Mouse (Mus musculus) left cerebral cortex, adult 11 months (tissue): ENCODE measurements around the gene Ier3.

ENCODE experiments used
- DNase-seq: peaks from one replicate; pipeline ENCODE4 v3.0.0; 2022; ENCODE audit warnings: low spot score

Ier3 gene

DNA sequence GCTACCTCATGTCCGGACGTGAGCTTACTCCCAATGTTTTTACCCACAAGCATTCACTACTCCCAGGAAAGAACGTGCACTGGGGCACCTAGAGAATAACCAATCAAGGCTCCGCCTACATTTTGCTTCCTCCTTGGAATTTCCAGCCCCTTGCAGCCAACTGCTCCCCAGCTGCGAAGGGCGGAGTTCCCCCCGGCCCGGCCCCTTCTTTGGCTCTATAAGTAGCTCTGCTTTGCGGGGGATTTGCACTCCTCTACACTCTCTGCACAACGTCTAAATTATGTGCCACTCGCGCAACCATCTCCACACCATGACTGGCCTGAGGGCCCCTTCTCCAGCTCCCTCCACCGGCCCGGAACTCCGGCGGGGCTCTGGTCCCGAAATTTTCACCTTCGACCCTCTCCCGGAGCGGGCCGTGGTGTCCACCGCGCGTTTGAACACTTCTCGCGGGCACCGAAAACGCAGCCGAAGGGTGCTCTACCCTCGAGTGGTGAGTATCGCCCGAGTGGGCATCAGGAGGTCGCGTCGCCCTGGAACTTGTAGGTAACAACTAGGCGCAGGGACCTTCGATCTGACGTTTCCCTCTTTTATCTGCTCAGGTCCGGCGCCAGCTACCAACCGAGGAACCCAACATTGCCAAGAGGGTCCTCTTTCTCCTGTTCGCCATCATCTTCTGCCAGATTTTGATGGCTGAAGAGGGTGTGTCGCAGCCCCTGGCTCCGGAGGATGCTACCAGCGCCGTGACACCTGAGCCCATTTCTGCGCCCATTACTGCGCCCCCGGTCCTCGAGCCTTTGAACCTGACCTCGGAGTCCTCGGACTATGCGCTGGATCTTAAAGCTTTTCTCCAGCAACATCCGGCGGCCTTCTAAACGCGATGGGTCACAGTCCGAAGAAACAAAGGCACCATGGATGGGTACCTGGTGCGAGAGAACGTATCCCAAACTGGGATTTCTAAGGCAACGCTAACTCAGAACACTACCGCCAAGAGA is at the start of gene Ier3:
Gene Ier3, plus strand, starts transcription at position 246 of the 992 bp plus-strand sequence.
- no peak for DNase-seq

- DNase-seq, result peak; percentile 72
These were observed 44.5 kb upstream of the Ier3 start for GRCm38 (mm10) chr17:35776811-35777609.

DNA sequence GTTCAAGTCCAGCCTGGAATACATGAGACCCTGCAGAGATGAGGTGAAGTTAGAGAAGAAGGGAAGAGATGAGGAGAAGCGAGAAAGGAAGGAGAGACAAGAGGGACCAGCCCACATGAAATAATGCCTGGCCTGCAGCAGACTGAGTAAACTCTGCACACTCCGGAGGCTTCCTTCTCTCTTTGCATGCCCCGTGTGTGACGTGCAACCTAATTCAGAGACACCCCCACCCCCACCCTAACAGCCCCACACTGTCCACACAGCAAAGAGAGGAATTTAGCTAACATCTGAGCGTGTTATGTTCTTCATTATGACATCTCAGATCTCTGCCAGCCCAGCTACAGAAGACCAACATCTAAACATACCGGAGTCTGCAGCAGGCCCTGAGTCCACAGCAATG is 42.5 kb upstream of the Ier3 start:
- no peak for DNase-seq

DNA sequence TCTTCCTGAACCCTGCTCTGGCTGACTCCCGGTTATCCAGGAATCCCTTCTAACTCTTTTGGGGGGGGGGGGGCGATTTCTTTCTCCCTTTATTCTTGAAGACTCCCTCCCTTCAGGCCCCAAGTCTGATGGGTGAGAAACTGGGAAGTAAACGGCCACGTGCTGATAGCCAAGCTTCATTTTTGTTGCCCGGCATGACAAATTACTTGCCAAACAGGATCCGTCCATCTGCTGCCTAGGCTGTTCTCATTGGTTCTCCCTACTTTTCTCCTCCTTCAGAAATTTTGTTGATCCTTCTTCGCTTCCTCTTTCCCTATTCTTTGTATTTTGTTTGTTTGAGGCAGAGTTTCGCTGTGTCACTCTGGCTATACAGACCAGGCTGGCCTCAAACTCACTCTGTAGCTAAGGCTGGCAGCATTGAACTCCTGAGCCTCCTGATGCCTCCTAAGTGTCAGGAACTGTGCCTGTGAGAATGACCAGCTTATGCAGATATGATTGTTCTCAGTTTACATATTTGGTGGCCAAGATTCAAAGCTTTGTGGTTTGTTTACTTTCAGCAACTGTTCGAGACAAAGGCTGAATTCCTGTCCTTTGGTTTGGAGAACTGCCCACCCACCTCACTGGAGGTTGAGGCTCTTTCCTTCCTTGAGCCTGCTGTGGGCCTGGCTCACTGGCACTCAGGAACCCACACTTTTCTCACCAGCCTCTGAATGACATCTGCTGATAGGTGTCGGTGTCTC is 41.8 kb upstream of the Ier3 start:
- DNase-seq, result no peak

DNA sequence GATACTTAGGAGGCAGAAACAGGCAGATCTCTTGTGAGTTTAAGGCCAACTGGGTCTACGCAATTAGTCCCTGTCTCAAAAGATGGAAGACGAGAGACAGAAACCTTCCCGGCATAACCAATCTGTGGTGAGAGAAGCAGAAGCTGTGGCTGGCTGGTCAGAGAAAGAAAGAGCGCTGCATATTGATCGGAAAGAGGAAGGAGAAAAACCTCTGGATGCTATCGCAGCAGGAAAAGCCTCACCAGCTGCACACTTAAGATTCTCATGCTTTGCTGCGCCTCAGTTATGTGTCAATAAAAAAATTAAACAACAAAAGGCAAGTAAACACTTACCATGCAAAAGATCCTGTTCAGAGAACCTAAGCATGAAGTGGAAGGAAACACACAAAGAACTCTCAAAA is 41.1 kb upstream of the Ier3 start:
- DNase-seq, result no peak

- DNase-seq, result no peak
These were observed 39.1 kb upstream of the Ier3 start for GRCm38 (mm10) chr17:35782398-35782797.

DNA sequence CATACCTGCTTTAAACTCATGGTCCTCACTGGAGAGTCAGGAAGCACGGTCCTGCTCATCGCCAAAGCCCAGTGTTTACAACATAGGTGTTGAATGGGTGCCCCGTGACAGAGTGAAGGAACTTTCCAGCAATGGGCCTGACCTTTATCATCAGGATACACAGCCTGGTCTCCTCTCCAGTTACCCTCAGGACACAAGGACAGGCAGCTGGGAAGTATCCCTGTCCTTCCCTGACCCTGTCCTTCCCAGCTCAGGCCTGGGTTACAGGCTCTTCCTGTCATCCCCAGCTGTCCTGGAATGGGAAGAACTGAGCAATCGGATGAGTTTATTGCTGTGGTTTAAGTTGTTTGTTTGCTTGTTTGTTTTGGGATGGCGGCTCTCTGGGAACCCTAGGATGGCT is 38.6 kb upstream of the Ier3 start:
- no peak for DNase-seq

DNA sequence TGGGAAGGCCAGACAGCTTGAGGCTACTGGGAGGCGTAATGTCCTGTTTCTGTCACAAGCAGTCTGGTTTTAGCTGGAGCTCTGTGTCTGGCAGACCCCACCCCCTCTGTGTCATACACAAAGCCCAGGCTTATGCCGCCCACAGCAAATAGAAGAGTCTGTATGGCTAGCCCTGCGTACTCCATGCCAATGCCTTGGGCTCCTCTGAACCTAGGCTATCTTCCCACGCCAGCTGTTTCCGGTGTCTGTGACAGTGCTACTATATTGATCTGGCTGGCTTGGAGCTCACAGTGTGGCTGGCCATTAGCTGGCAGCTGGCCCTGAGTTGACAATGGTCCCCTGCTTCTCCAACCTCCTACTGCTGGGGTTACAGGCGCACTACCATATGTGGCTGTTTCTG is 37.5 kb upstream of the Ier3 start:
- DNase-seq, result no peak

DNA sequence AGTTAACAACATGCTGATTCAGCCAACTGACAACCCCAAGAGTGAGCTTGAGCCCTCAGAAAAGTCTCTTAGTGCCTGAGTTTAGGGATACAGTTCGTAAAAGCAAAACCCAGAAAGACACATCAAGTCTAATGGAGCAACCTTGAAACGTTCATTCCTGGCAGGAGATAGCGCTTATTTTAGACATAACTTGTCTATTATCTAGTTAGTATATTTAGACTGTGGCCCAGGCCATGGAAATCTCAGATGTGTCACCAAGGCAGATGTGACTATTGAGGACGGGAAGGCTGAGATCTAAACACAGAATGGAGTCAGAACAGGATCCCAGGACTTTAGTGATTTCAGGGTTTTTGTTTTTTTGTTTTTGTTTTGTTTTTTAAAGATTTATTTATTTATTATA is 36.3 kb upstream of the Ier3 start:
- DNase-seq, result no peak

DNA sequence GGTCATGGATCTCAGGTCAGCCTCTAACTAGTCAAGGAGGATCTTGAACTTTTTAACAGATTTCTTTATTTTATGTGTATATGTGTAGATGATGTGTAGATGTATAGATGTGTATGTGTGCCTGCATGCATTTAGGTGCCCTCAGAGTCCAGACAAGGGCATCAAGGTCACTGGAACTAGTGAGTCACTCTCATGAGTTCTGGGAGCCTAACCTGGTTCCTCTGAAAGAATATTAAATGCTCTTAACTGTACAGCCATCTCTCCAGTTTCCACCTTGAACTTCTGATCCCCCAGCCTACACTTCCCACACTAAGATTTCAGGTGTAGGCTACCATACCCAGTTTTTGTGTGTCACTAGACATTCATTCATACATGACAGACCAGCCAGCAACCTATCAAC is 34.0 kb upstream of the Ier3 start:
- DNase-seq, result no peak

- DNase-seq, result no peak
These were observed 33.5 kb upstream of the Ier3 start for GRCm38 (mm10) chr17:35788025-35788424.

- DNase-seq, result no peak
These were observed 30.6 kb upstream of the Ier3 start for GRCm38 (mm10) chr17:35790933-35791332.

GRCm38 (mm10) chr17:35792837-35793236 is 28.6 kb upstream of the Ier3 start:
- DNase-seq, result no peak

GRCm38 (mm10) chr17:35795099-35795498 is 26.4 kb upstream of the Ier3 start:
- DNase-seq, result no peak

- no peak for DNase-seq
These were observed 25.8 kb upstream of the Ier3 start for GRCm38 (mm10) chr17:35795656-35796055.

DNA sequence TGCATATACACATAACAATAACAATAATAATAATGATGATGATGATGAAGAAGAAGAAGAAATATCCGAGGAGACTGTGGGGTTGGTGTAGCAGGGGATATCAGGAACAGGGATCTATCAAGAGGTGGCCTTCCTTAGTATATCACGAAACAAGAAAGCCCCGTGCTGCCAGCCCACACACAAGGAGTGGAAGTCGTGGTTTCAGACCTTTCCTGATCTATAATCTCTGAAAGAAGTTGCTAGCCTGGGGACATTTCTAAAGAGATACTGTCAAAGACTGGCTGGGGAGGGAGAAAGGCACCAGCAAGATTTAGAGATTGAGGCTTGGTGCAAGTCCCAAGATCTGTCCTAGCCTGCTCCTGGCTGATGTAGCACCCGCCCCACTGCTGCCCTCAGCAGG is 24.6 kb upstream of the Ier3 start:
- no peak for DNase-seq

- DNase-seq, result no peak
These were observed 20.6 kb upstream of the Ier3 start for GRCm38 (mm10) chr17:35800905-35801304.

DNA sequence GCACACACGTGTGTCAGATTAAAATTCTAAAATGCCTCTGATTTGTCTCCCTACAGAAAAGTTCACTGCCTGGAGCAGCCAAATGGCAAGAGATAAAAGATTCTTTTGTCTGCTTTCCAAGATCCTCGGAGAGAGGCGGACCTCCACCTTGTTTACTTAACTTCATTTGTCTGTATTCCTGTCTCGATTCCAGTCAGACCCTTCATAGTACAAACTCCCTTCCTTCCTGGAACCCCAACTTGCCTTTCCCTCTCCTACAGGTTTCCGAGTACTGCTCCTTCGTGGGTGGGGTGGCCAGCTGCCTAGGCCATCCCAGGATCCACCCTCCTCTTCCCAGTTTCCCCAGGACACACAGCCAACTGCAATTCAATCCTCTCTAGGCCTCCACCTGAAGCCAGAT is 18.5 kb upstream of the Ier3 start:
- no peak for DNase-seq

DNA sequence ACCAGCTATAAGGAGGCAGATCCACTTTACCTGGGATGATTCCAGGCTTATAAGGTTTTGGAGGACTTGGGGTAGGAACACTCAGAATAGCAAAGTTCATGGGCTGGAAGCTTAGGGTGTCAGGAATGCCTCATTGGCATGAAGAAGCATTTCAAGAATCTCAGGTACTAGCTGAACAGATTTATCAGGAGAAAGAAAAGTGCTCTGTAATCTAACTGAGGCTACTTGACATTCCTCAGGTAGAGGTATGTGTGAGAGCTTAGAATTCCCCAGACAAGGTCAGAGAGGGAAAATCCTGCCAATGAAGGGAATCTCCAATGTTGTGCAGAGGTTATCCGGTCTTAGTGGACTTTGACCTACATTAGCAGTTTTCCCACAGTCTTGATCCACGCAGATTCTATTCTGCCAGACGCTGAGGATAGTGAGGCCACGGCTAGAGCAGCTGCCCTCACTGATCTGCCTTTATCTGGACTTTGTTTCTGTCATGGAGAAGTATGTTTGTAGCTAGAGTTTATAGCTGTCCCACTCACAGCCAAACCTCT is 17.6 kb upstream of the Ier3 start:
- no peak for DNase-seq

GRCm38 (mm10) chr17:35808073-35808472 is 13.4 kb upstream of the Ier3 start:
- no peak for DNase-seq

- DNase-seq, result no peak
These were observed 12.1 kb upstream of the Ier3 start for GRCm38 (mm10) chr17:35809395-35809794.
